Mouse (Mus musculus) kidney, adult 2 months (tissue): ENCODE measurements at regions not wholly inside any gene's neighbourhood (a gene's known extent, or its start where the extent isn't known, plus 50 kb on each side); places are given as distances from the start of the nearest gene placed in this dataset.

Source experiments
- CTCF ChIP-seq: fragments of 200-500 bp; conservative IDR thresholded peaks from 2 replicates; pipeline ENCODE4 v1.5.1; 2011; ENCODE audit warnings: low read depth, mild to moderate bottlenecking, control low read depth, low read length, moderate library complexity, mixed read lengths; ENCODE audit not compliant: insufficient read depth, insufficient read length
- POLR2A ChIP-seq: fragments of 200-500 bp; IDR thresholded peaks from one replicate; pipeline ENCODE4 v1.6.1; 2011; ENCODE audit warnings: low read depth, low read length, control low read depth

- no peak for TF ChIP-seq CTCF
- no peak for TF ChIP-seq POLR2A
Observed at GRCm38 (mm10) chr17:89340497-89341205, 140.2 kb upstream of the Fshr start.
